8 mouse cellular contexts compared by ENCODE assay signal in the genomic region with DNA sequence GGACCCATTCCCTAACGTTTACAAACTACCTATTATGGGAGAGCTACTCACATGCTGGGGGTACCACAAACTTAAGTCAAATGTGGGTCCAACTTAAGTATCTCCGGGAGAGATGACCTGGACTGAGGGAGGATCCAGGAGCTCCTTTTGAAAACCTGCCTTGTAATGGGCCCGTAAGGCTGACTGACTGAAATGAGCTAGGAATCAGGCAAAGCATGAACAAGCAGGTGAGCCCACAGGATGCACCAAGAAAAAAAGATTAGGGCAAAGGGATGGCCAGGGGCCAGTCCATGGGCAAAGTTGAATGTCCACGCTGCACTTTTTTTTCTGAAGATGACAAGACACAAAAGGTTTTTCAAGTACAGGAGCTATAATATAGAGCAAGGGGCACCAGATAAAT. TPM values are rescaled to one million over a fixed set of nuclear protein-coding genes. Genes with fewer than 3 reads are reported as not detected.
DNase-seq lines count a peak whose midpoint lies in the region; ATAC-seq and TF ChIP-seq lines count a peak whose summit lies in the region.

No protein-coding gene starts in this region.

- no peaks in the 10 kb centered on the region for H3K4me1 ChIP-seq in heart, adult 2 months (ENCODE audit: control insufficient read depth, insufficient read depth, low read length)
- peaks cover 34% of the 10 kb centered on the region for H3K4me1 ChIP-seq in limb, embryonic 14.5 days (ENCODE audit: control insufficient read depth, insufficient read depth, low read length)
- H3K4me1 ChIP-seq in small intestine, adult 2 months (ENCODE audit: control insufficient read depth, insufficient read depth, insufficient read length, low read length) = peaks cover 14% of the 10 kb centered on the region; the same call in 1 of the 2 replicates

- no peaks in the 10 kb centered on the region for H3K79me2 ChIP-seq in heart, adult 2 months (replicated peaks; ENCODE audit: control insufficient read depth, insufficient read depth, low read length)

- no peaks in the 10 kb centered on the region for H3K27me3 ChIP-seq in heart, adult 2 months (ENCODE audit: control insufficient read depth, insufficient read depth, low read length)
- H3K27me3 ChIP-seq in limb, embryonic 14.5 days (ENCODE audit: control insufficient read depth, insufficient read depth, low read length) = no peaks in the 10 kb centered on the region
- no peaks in the 10 kb centered on the region for H3K27me3 ChIP-seq in small intestine, adult 2 months (ENCODE audit: control insufficient read depth, insufficient read depth, low read length)

- intact Hi-C loops in heart, adult 2 months (cut with DNase I) = no loop called here
- intact Hi-C loops in left cerebral cortex, postnatal 36 days (cut with DNase I) = no loop called here

- no peak for TF ChIP-seq CTCF in heart, adult 2 months (IDR thresholded peaks at IDR 0.05)
- TF ChIP-seq CTCF in small intestine, adult 2 months (IDR thresholded peaks at IDR 0.05; ENCODE audit: extremely low read depth, insufficient read length, insufficient replicate concordance, low read depth, low read length) = no peak

- WGBS in heart, adult 2 months = 6% methylated on average over 4 of the region's 4 CpGs
- 4% methylated on average over 4 of the region's 4 CpGs for WGBS in limb, embryonic 14.5 days
- 9% methylated on average over 4 of the region's 4 CpGs for WGBS in small intestine, adult 2 months

- H3K9ac ChIP-seq in heart, adult 2 months (ENCODE audit: low read depth, low read length) = no peak overlapping the region; the same call in 1 of the 2 replicates
- peak overlapping the region; percentile 82 for H3K9ac ChIP-seq in limb, embryonic 14.5 days (ENCODE audit: low read depth, low read length, severe bottlenecking)

- no peak for TF ChIP-seq POLR2A in heart, adult 2 months (IDR thresholded peaks at IDR 0.05; ENCODE audit: insufficient read depth, low read depth, low read length)
- no peak for TF ChIP-seq POLR2A in limb, embryonic 14.5 days (IDR thresholded peaks at IDR 0.05; ENCODE audit: borderline replicate concordance, extremely low read depth, insufficient read depth, insufficient read length)
- TF ChIP-seq POLR2A in small intestine, adult 2 months (IDR thresholded peaks at IDR 0.05; ENCODE audit: low read depth, low read length) = no peak

- H3K36me3 ChIP-seq in heart, adult 2 months (ENCODE audit: control insufficient read depth, insufficient read depth, low read length) = peaks cover 13% of the 10 kb centered on the region; the same call in 1 of the 2 replicates
- peaks cover 16% of the 10 kb centered on the region for H3K36me3 ChIP-seq in limb, embryonic 14.5 days (ENCODE audit: control insufficient read depth, insufficient read depth, low read length)
- peaks cover 7% of the 10 kb centered on the region for H3K36me3 ChIP-seq in small intestine, adult 2 months (ENCODE audit: control insufficient read depth, insufficient read depth, low read length)

- no peak for TF ChIP-seq EP300 in heart, adult 2 months (IDR thresholded peaks at IDR 0.05; ENCODE audit: insufficient read depth, low read depth, low read length)

- no peak for ATAC-seq in limb, embryonic 14.5 days (ENCODE audit: low FRiP score, low read depth)

- peak overlapping the region; percentile 99 for H3K4me3 ChIP-seq in heart, adult 2 months
- H3K4me3 ChIP-seq in limb, embryonic 14.5 days (replicated peaks; ENCODE audit: low read length) = peak overlapping the region; percentile 78
- peak overlapping the region; percentile 82 for H3K4me3 ChIP-seq in small intestine, adult 2 months (ENCODE audit: low read depth, low read length)

- no peaks in the 10 kb centered on the region for H3K9me3 ChIP-seq in limb, embryonic 14.5 days (ENCODE audit: control insufficient read depth, low read length)

- H3K4me2 ChIP-seq in limb, embryonic 14.5 days (replicated peaks; ENCODE audit: low read depth, low read length, severe bottlenecking) = peak overlapping the region; percentile 56

- DNase-seq in heart, adult 2 months = peak; percentile 18 to 24
- no peak for DNase-seq in heart, adult 11 months
- DNase-seq in c-Kit-positive CD71-positive TER-119-positive erythroid progenitor cells, embryonic 14.5 days (ENCODE audit: low spot score) = peak; percentile 38
- DNase-seq in heart, postnatal 4 days = peak; percentile 16
- no peak for DNase-seq in limb, embryonic 14.5 days (ENCODE audit: low spot score)
- DNase-seq in left cerebral cortex, postnatal 36 days (ENCODE audit: low spot score in 2 of 2) = no peak
- no peak for DNase-seq in layer of hippocampus, adult 18-20 months (ENCODE audit: low spot score in 2 of 2)

- peak overlapping the region; percentile 96 for H3K27ac ChIP-seq in heart, adult 2 months
- H3K27ac ChIP-seq in limb, embryonic 14.5 days (replicated peaks; ENCODE audit: low read depth, low read length) = 0 out of 2 replicates have a peak overlapping the region, but pooled peaks have one; percentile 92
- no peak overlapping the region for H3K27ac ChIP-seq in small intestine, adult 2 months (ENCODE audit: insufficient read depth, low read depth, low read length)

RNA-seq across cellular contexts. Expression of a gene that starts 1.1 kb away (rescaled TPM):
- 10 to 100 TPM; 30.0 to 31.1 TPM for total RNA-seq in heart, adult 2 months (2021)
- polyA plus RNA-seq in heart, adult 2 months (2012; rRNA removed) = 12.5 and 23.9 TPM in 2 replicates
- total RNA-seq in heart, postnatal 4 days (2021) = 10 to 100 TPM; 85.6 to 87.5 TPM
- 42.4 and 48.3 TPM in 2 replicates for polyA plus RNA-seq in limb, embryonic 14.5 days (2012; rRNA removed)
- polyA plus RNA-seq in limb, embryonic 14.5 days (2014; fragmentation: Nextera tagmentation; extraction: Ambion mirVana) = 77.6 and 83.9 TPM in 2 replicates
- 1.5 and 1.9 TPM in 2 replicates for polyA plus RNA-seq in small intestine, adult 2 months (2012; rRNA removed)
- total RNA-seq in left cerebral cortex, postnatal 36 days (2021) = 10 to 100 TPM; 42.7 to 46.1 TPM
- 10 to 100 TPM; 33.4 to 34.1 TPM for total RNA-seq in layer of hippocampus, adult 18-20 months (2021)

RNA-seq across cellular contexts. Expression of a gene that starts 19.5 kb away (rescaled TPM):
- not detected for total RNA-seq in heart, adult 2 months (2021)
- not detected in 2 replicates for polyA plus RNA-seq in heart, adult 2 months (2012; rRNA removed)
- not detected for total RNA-seq in heart, postnatal 4 days (2021)
- not detected in 2 replicates for polyA plus RNA-seq in limb, embryonic 14.5 days (2012; rRNA removed)
- polyA plus RNA-seq in limb, embryonic 14.5 days (2014; fragmentation: Nextera tagmentation; extraction: Ambion mirVana) = not detected in 2 replicates
- not detected in 2 replicates for polyA plus RNA-seq in small intestine, adult 2 months (2012; rRNA removed)
- total RNA-seq in left cerebral cortex, postnatal 36 days (2021) = not detected
- total RNA-seq in layer of hippocampus, adult 18-20 months (2021) = not detected

RNA-seq across cellular contexts. Expression of a gene that starts 37.0 kb away (rescaled TPM):
- not detected for total RNA-seq in heart, adult 2 months (2021)
- polyA plus RNA-seq in heart, adult 2 months (2012; rRNA removed) = 0.18 and 0.31 TPM in 2 replicates
- total RNA-seq in heart, postnatal 4 days (2021) = under 1 TPM; 0.24 to 0.54 TPM
- 0.13 and 0.15 TPM in 2 replicates for polyA plus RNA-seq in limb, embryonic 14.5 days (2012; rRNA removed)
- 0.10 TPM in 1 of 2 replicates, not detected in the other for polyA plus RNA-seq in limb, embryonic 14.5 days (2014; fragmentation: Nextera tagmentation; extraction: Ambion mirVana)
- not detected in 2 replicates for polyA plus RNA-seq in small intestine, adult 2 months (2012; rRNA removed)
- not detected for total RNA-seq in left cerebral cortex, postnatal 36 days (2021)
- total RNA-seq in layer of hippocampus, adult 18-20 months (2021) = under 1 TPM; 0.17 to 0.36 TPM

Comparison
In these comparisons a context has a peak if more than half of its experiments do, and no peak if none do; other contexts are left out.
1. DNase-seq: peak in heart, adult 2 months (2 of 2), c-Kit-positive CD71-positive TER-119-positive erythroid progenitor cells, embryonic 14.5 days (single experiment) and heart, postnatal 4 days (single experiment); none in heart, adult 11 months (single experiment), limb, embryonic 14.5 days (single experiment), left cerebral cortex, postnatal 36 days (0 of 2) and layer of hippocampus, adult 18-20 months (0 of 2).
2. Peak in every context shown above with its lines, with median percentiles within 50 percentile points of each other: H3K4me3 ChIP-seq.